Mouse (Mus musculus): ENCODE measurements at regions not wholly inside any gene's neighbourhood (a gene's known extent, or its start where the extent isn't known, plus 50 kb on each side); places are given as distances from the start of the nearest gene placed in this dataset.

DNA sequence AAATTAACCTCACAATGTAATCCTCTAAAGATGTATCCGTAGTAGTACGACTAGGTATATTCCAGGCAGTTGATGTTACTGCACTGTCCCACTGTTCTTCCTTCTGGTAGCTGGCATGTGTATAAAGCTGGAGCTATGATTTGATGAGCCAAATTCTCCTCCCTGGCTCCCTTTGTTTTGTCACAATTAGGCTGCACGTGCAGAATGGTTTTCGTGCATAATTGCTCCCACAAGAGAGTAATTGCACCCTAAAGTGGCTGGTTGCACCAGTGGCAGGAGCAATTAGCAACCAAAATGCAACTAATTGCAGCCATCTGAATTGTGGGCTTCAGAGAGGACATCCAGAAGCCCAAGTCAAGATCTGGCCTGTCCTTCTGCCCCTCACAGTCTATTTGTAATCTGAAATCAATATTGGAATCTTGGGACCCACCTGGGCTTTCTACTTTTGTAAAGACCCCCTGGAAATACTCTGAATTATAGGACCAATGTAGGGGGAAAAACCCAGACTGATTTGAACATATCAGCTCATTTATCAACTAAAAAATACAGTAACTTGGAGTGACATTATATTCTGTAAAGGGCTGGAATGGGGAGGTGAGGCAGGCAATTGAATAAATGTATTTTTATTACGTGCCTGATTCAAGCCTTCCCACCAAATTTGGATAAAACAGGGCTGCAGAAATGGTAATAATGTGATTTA is 71.7 kb upstream of the Pfn2 start:
- Histone ChIP-seq H3K4me3 (ENCODE audit: low read depth, low read length) (no peak overlapping the region), H3K36me3 (ENCODE audit: control insufficient read depth, insufficient read depth, low read length, poor library complexity, severe bottlenecking) (no peaks in the 10 kb centered on the region), H3K4me1 (ENCODE audit: control insufficient read depth, insufficient read depth, low read length) (no peaks in the 10 kb centered on the region), H3K9me3 (replicated peaks; ENCODE audit: control insufficient read depth, insufficient read depth, low read length, poor library complexity, severe bottlenecking) (no peaks in the 10 kb centered on the region), H3K27me3 (ENCODE audit: control insufficient read depth, insufficient read depth, low read length, poor library complexity, severe bottlenecking) (no peaks in the 10 kb centered on the region), H3K9ac (ENCODE audit: low read depth, poor library complexity, severe bottlenecking) (no peak overlapping the region), H3K27ac (ENCODE audit: insufficient read depth, low read length) (no peak overlapping the region)
- TF ChIP-seq POLR2A (IDR thresholded peaks at IDR 0.05; ENCODE audit: insufficient read depth, low read length) (no peak), EP300 (IDR thresholded peaks at IDR 0.05; ENCODE audit: insufficient read depth, low read depth, low read length) (no peak), CTCF (IDR thresholded peaks at IDR 0.05; ENCODE audit: low read depth, low read length) (no peak)

DNA sequence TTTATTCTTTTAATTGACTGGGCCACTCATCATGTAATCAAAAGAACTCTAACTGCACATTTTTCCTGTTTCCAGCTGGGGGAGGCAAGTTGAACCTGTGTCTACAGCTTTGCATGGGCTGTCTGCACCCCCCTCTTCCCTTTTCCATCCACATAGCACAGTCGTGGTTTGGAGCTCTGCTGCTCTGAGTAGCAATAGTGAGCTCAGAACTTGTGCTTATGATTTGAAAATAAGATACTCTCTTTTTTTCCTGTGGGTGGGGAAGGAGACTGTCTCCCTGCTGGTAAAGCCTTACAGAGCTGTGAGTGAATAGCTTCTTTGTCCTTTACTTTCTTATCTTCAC is 72.2 kb upstream of the Pfn2 start:
- Histone ChIP-seq H3K9ac (ENCODE audit: low read depth, poor library complexity, severe bottlenecking) (no peak overlapping the region), H3K9me3 (replicated peaks; ENCODE audit: control insufficient read depth, insufficient read depth, low read length, poor library complexity, severe bottlenecking) (no peaks in the 10 kb centered on the region)

DNA sequence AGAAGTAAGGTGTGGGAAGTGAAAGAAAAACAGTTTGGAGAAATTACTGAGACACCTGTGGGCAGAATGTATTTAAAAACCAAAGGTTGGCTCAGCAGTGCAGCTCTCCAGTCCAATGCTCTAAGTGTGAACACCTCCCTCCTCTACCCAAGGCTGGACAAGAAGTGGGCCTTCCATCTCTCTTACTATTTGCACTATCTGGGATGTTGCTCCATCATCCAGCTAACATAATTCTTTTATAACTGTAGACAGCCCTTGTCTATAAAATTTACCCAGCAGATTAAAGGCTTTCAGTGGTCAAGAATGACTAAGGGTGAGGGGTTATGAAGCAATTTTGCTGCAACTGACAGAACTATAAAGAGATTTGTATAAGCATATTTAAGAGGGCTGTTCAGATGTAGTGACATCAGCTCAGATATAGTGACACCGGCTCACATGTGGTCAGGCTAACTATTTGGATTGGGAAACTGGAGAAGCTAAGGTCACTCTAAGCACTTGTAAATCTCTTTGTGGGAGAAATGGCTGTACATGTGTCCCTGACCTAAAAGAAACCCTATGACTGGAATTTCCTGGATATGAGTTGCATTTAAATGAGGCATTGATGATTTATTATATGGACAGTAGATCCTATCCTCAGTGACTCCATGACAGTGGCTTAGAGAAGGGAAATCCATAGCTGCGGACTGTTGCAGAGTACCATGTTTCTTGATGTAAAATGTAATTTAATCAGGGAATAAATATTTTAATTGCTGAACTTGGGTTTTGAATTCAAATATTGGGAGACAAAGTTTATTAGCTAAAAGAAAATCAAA is 73.4 kb upstream of the Pfn2 start:
- H3K36me3 ChIP-seq (ENCODE audit: control insufficient read depth, insufficient read depth, low read length, poor library complexity, severe bottlenecking) = no peaks in the 10 kb centered on the region
- H3K4me3 ChIP-seq (ENCODE audit: low read depth, low read length) = no peak overlapping the region
- no peak overlapping the region for H3K9ac ChIP-seq (ENCODE audit: low read depth, poor library complexity, severe bottlenecking)
- no peak overlapping the region for H3K27ac ChIP-seq (ENCODE audit: insufficient read depth, low read length)
- TF ChIP-seq CTCF (IDR thresholded peaks at IDR 0.05; ENCODE audit: low read depth, low read length) (no peak), EP300 (IDR thresholded peaks at IDR 0.05; ENCODE audit: insufficient read depth, low read depth, low read length) (no peak), POLR2A (IDR thresholded peaks at IDR 0.05; ENCODE audit: insufficient read depth, low read length) (no peak)
- H3K27me3 ChIP-seq (ENCODE audit: control insufficient read depth, insufficient read depth, low read length, poor library complexity, severe bottlenecking) = no peaks in the 10 kb centered on the region
- no peaks in the 10 kb centered on the region for H3K9me3 ChIP-seq (replicated peaks; ENCODE audit: control insufficient read depth, insufficient read depth, low read length, poor library complexity, severe bottlenecking)
- no peaks in the 10 kb centered on the region for H3K4me1 ChIP-seq (ENCODE audit: control insufficient read depth, insufficient read depth, low read length)

More for the DNA sequence above, 72.2 kb upstream of the Pfn2 start:
- H3K27me3 ChIP-seq (ENCODE audit: control insufficient read depth, insufficient read depth, low read length, poor library complexity, severe bottlenecking) = no peaks in the 10 kb centered on the region
- H3K36me3 ChIP-seq (ENCODE audit: control insufficient read depth, insufficient read depth, low read length, poor library complexity, severe bottlenecking) = no peaks in the 10 kb centered on the region
- H3K4me1 ChIP-seq (ENCODE audit: control insufficient read depth, insufficient read depth, low read length) = no peaks in the 10 kb centered on the region
- no peak for TF ChIP-seq POLR2A (IDR thresholded peaks at IDR 0.05; ENCODE audit: insufficient read depth, low read length)
- TF ChIP-seq EP300 (IDR thresholded peaks at IDR 0.05; ENCODE audit: insufficient read depth, low read depth, low read length) = no peak
- no peak for TF ChIP-seq CTCF (IDR thresholded peaks at IDR 0.05; ENCODE audit: low read depth, low read length)
- H3K4me3 ChIP-seq (ENCODE audit: low read depth, low read length) = no peak overlapping the region
- no peak overlapping the region for H3K27ac ChIP-seq (ENCODE audit: insufficient read depth, low read length)

DNA sequence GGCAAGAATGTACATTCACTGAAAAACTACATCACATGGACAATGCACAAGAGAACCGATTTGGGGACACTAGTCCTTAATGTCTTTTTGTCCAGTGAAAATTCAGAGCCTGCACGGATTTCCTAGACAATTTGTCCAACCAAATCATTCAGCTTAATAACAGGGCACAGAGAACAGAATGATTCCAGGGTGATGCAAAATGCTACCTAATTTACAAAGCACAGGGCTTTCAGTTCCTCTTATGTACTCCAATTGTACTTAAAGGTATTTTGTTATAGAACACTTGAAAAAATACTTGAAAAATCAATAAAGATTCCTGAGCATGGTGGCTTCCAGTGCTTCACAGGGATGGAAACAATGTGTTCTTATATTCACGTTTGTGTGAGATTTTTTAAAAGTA is 75.2 kb upstream of the Pfn2 start:
- TF ChIP-seq CTCF (IDR thresholded peaks at IDR 0.05; ENCODE audit: low read depth, low read length) (no peak), POLR2A (IDR thresholded peaks at IDR 0.05; ENCODE audit: insufficient read depth, low read length) (no peak), EP300 (IDR thresholded peaks at IDR 0.05; ENCODE audit: insufficient read depth, low read depth, low read length) (no peak)
- no peak overlapping the region for H3K27ac ChIP-seq (ENCODE audit: insufficient read depth, low read length)
- no peak overlapping the region for H3K4me3 ChIP-seq (ENCODE audit: low read depth, low read length)
- no peaks in the 10 kb centered on the region for H3K4me1 ChIP-seq (ENCODE audit: control insufficient read depth, insufficient read depth, low read length)
- no peak overlapping the region for H3K9ac ChIP-seq (ENCODE audit: low read depth, poor library complexity, severe bottlenecking)
- no peaks in the 10 kb centered on the region for H3K36me3 ChIP-seq (ENCODE audit: control insufficient read depth, insufficient read depth, low read length, poor library complexity, severe bottlenecking)
- H3K27me3 ChIP-seq (ENCODE audit: control insufficient read depth, insufficient read depth, low read length, poor library complexity, severe bottlenecking) = no peaks in the 10 kb centered on the region
- H3K9me3 ChIP-seq (replicated peaks; ENCODE audit: control insufficient read depth, insufficient read depth, low read length, poor library complexity, severe bottlenecking) = no peaks in the 10 kb centered on the region

DNA sequence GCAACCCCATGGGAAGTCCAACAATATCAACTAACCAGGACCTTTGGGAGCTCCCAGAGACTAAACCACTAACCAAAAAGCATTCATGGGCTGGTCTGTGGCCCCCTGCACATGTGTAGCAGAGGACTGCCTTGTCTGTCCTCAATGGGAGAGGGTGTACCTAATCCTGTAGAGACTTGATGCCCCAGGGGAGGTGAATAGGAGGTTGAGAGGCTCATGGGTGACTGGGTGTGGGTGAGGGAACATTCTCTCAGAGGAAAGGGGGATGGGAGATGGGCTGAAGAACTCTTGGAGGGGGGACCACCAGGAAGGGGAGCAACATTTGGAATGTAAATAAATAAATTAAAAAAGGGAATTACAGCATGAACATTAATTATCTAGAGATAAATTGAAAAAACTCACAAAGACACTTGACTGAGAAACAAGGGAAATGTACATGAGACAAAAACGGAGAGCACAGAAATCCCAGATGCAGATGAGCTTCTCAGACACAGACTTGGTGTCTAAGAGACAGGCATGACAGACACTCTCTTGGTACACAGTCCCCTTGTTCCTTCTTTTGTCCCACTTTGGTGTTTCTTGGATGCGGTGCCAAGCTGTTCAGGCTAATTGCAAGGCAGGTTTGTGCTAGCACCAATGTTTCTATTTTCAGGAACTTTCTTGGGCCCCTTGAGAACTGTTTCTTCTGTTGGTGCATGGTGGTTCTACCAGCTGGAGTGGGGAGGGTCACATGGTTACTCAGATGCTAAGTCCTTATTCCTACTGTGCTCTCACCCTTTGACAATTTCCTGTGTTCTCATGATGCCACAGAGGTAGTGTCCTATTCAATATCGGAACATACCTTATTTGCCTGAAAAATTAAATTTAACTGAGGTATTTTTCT is 85.0 kb upstream of the Pfn2 start:
- no peak for TF ChIP-seq CTCF (IDR thresholded peaks at IDR 0.05; ENCODE audit: low read depth, low read length)
- TF ChIP-seq POLR2A (IDR thresholded peaks at IDR 0.05; ENCODE audit: insufficient read depth, low read length) = no peak
- no peak for TF ChIP-seq EP300 (IDR thresholded peaks at IDR 0.05; ENCODE audit: insufficient read depth, low read depth, low read length)
- no peak overlapping the region for H3K4me3 ChIP-seq (ENCODE audit: low read depth, low read length)

More for the DNA sequence above, 85.0 kb upstream of the Pfn2 start:
- no peaks in the 10 kb centered on the region for H3K9me3 ChIP-seq (replicated peaks; ENCODE audit: control insufficient read depth, insufficient read depth, low read length, poor library complexity, severe bottlenecking)
- H3K27me3 ChIP-seq (ENCODE audit: control insufficient read depth, insufficient read depth, low read length, poor library complexity, severe bottlenecking) = no peaks in the 10 kb centered on the region
- no peak overlapping the region for H3K9ac ChIP-seq (ENCODE audit: low read depth, poor library complexity, severe bottlenecking)
- no peaks in the 10 kb centered on the region for H3K4me1 ChIP-seq (ENCODE audit: control insufficient read depth, insufficient read depth, low read length)
- no peaks in the 10 kb centered on the region for H3K36me3 ChIP-seq (ENCODE audit: control insufficient read depth, insufficient read depth, low read length, poor library complexity, severe bottlenecking)
- no peak overlapping the region for H3K27ac ChIP-seq (ENCODE audit: insufficient read depth, low read length)

Data from ES-Bruce4 (cell line).